Mouse (Mus musculus): Measurements from ENCODE around the gene Bclaf1. TPM values are rescaled to one million over a fixed set of nuclear protein-coding genes. Genes with fewer than 3 reads are reported as not detected.

The Bclaf1 gene
- polyA plus RNA-seq, 1 experiment, result 12.5 TPM

GRCm38 (mm10) chr10:20372046-20372445, 59.8 kb downstream of the Bclaf1 start:
- TF ChIP-seq MYOD1 (IDR thresholded peaks at IDR 0.05; ENCODE audit: control insufficient read depth in 1 of 3, insufficient read length in 2 of 3, low read depth in 2 of 3) (no peak), MYOG (IDR thresholded peaks at IDR 0.05; ENCODE audit: control insufficient read depth in 1 of 3, insufficient read depth in 1 of 3, insufficient read length in 2 of 3, low read depth in 2 of 3) (no peak), SRF (IDR thresholded peaks at IDR 0.05; ENCODE audit: control insufficient read depth, insufficient read length, low read depth) (no peak), POLR2AphosphoS2 (IDR thresholded peaks at IDR 0.05; ENCODE audit: insufficient read length, low read depth) (no peak), REST (IDR thresholded peaks at IDR 0.05; ENCODE audit: insufficient read depth, insufficient read length) (no peak), TCF3 (IDR thresholded peaks at IDR 0.05; ENCODE audit: insufficient read length, low read depth) (no peak), CEBPB (IDR thresholded peaks at IDR 0.05; ENCODE audit: insufficient read depth, poor library complexity, severe bottlenecking) (no peak), MAX (IDR thresholded peaks at IDR 0.05; ENCODE audit: low read depth) (no peak), POLR2A (IDR thresholded peaks at IDR 0.05; ENCODE audit: insufficient read length, low read depth) (no peak), E2F4 (IDR thresholded peaks at IDR 0.05; ENCODE audit: insufficient read depth) (no peak), USF1 (IDR thresholded peaks at IDR 0.05; ENCODE audit: low read depth) (no peak), TCF12 (IDR thresholded peaks at IDR 0.05; ENCODE audit: insufficient read depth, poor library complexity, severe bottlenecking) (no peak)
- Histone ChIP-seq H3K4me2 (ENCODE audit: low read depth) (no peak overlapping the region), H3K4me3 (no peak overlapping the region), H3K36me3 (ENCODE audit: control insufficient read depth, insufficient read depth) (no peaks in the 10 kb centered on the region), H3K79me2 (ENCODE audit: control insufficient read depth, insufficient read depth) (no peaks in the 10 kb centered on the region), H3ac (ENCODE audit: control insufficient read depth, insufficient read length) (no peak overlapping the region), H3K27me3 (ENCODE audit: control insufficient read depth, insufficient read depth, insufficient read length) (no peaks in the 10 kb centered on the region)

- Histone ChIP-seq H3K79me2 (ENCODE audit: control insufficient read depth, insufficient read depth) (no peaks in the 10 kb centered on the region), H3K4me3 (no peak overlapping the region), H3ac (ENCODE audit: control insufficient read depth, insufficient read length) (no peak overlapping the region), H3K4me2 (ENCODE audit: low read depth) (no peak overlapping the region), H3K27me3 (ENCODE audit: control insufficient read depth, insufficient read depth, insufficient read length) (no peaks in the 10 kb centered on the region), H3K36me3 (ENCODE audit: control insufficient read depth, insufficient read depth) (no peaks in the 10 kb centered on the region)
- TF ChIP-seq POLR2AphosphoS2 (IDR thresholded peaks at IDR 0.05; ENCODE audit: insufficient read length, low read depth) (no peak), CEBPB (IDR thresholded peaks at IDR 0.05; ENCODE audit: insufficient read depth, poor library complexity, severe bottlenecking) (no peak), MYOD1 (IDR thresholded peaks at IDR 0.05; ENCODE audit: control insufficient read depth in 1 of 3, insufficient read length in 2 of 3, low read depth in 2 of 3) (no peak), SRF (IDR thresholded peaks at IDR 0.05; ENCODE audit: control insufficient read depth, insufficient read length, low read depth) (no peak), MAX (IDR thresholded peaks at IDR 0.05; ENCODE audit: low read depth) (no peak), E2F4 (IDR thresholded peaks at IDR 0.05; ENCODE audit: insufficient read depth) (no peak), MYOG (IDR thresholded peaks at IDR 0.05; ENCODE audit: control insufficient read depth in 1 of 3, insufficient read depth in 1 of 3, insufficient read length in 2 of 3, low read depth in 2 of 3) (no peak), POLR2A (IDR thresholded peaks at IDR 0.05; ENCODE audit: insufficient read length, low read depth) (no peak), TCF3 (IDR thresholded peaks at IDR 0.05; ENCODE audit: insufficient read length, low read depth) (no peak), TCF12 (IDR thresholded peaks at IDR 0.05; ENCODE audit: insufficient read depth, poor library complexity, severe bottlenecking) (no peak)
Measured at GRCm38 (mm10) chr10:20377621-20378020, 65.4 kb downstream of the Bclaf1 start.

- H3K4me3 ChIP-seq, result no peak overlapping the region
- no peaks in the 10 kb centered on the region for H3K79me2 ChIP-seq (ENCODE audit: control insufficient read depth, insufficient read depth)
- no peaks in the 10 kb centered on the region for H3K36me3 ChIP-seq (ENCODE audit: control insufficient read depth, insufficient read depth)
- TF ChIP-seq SRF (IDR thresholded peaks at IDR 0.05; ENCODE audit: control insufficient read depth, insufficient read length, low read depth), result no peak
- TF ChIP-seq USF1 (IDR thresholded peaks at IDR 0.05; ENCODE audit: low read depth), result no peak
- TF ChIP-seq TCF3 (IDR thresholded peaks at IDR 0.05; ENCODE audit: insufficient read length, low read depth), result no peak
- TF ChIP-seq REST (IDR thresholded peaks at IDR 0.05; ENCODE audit: insufficient read depth, insufficient read length), result no peak
- TF ChIP-seq E2F4 (IDR thresholded peaks at IDR 0.05; ENCODE audit: insufficient read depth), result no peak
- no peak for TF ChIP-seq MYOG (IDR thresholded peaks at IDR 0.05; ENCODE audit: control insufficient read depth in 1 of 3, insufficient read depth in 1 of 3, insufficient read length in 2 of 3, low read depth in 2 of 3)
- TF ChIP-seq TCF12 (IDR thresholded peaks at IDR 0.05; ENCODE audit: insufficient read depth, poor library complexity, severe bottlenecking), result no peak
- TF ChIP-seq CEBPB (IDR thresholded peaks at IDR 0.05; ENCODE audit: insufficient read depth, poor library complexity, severe bottlenecking), result no peak
- no peak for TF ChIP-seq MAX (IDR thresholded peaks at IDR 0.05; ENCODE audit: low read depth)
- TF ChIP-seq POLR2A (IDR thresholded peaks at IDR 0.05; ENCODE audit: insufficient read length, low read depth), result no peak
- TF ChIP-seq POLR2AphosphoS2 (IDR thresholded peaks at IDR 0.05; ENCODE audit: insufficient read length, low read depth), result no peak
- TF ChIP-seq MYOD1 (IDR thresholded peaks at IDR 0.05; ENCODE audit: control insufficient read depth in 1 of 3, insufficient read length in 2 of 3, low read depth in 2 of 3), result no peak
- H3K27me3 ChIP-seq (ENCODE audit: control insufficient read depth, insufficient read depth, insufficient read length), result no peaks in the 10 kb centered on the region
- H3K4me2 ChIP-seq (ENCODE audit: low read depth), result no peak overlapping the region
- H3ac ChIP-seq (ENCODE audit: control insufficient read depth, insufficient read length), result no peak overlapping the region
Measured at GRCm38 (mm10) chr10:20379071-20379735, 66.9 kb downstream of the Bclaf1 start.

- H3K4me2 ChIP-seq (ENCODE audit: low read depth), result no peak overlapping the region
- no peaks in the 10 kb centered on the region for H3K27me3 ChIP-seq (ENCODE audit: control insufficient read depth, insufficient read depth, insufficient read length)
- TF ChIP-seq USF1 (IDR thresholded peaks at IDR 0.05; ENCODE audit: low read depth) (no peak), E2F4 (IDR thresholded peaks at IDR 0.05; ENCODE audit: insufficient read depth) (no peak), REST (IDR thresholded peaks at IDR 0.05; ENCODE audit: insufficient read depth, insufficient read length) (no peak), TCF3 (IDR thresholded peaks at IDR 0.05; ENCODE audit: insufficient read length, low read depth) (no peak), SRF (IDR thresholded peaks at IDR 0.05; ENCODE audit: control insufficient read depth, insufficient read length, low read depth) (no peak), MYOD1 (IDR thresholded peaks at IDR 0.05; ENCODE audit: control insufficient read depth in 1 of 3, insufficient read length in 2 of 3, low read depth in 2 of 3) (no peak), TCF12 (IDR thresholded peaks at IDR 0.05; ENCODE audit: insufficient read depth, poor library complexity, severe bottlenecking) (no peak), CEBPB (IDR thresholded peaks at IDR 0.05; ENCODE audit: insufficient read depth, poor library complexity, severe bottlenecking) (no peak), MAX (IDR thresholded peaks at IDR 0.05; ENCODE audit: low read depth) (no peak), POLR2AphosphoS2 (IDR thresholded peaks at IDR 0.05; ENCODE audit: insufficient read length, low read depth) (no peak), POLR2A (IDR thresholded peaks at IDR 0.05; ENCODE audit: insufficient read length, low read depth) (no peak), MYOG (IDR thresholded peaks at IDR 0.05; ENCODE audit: control insufficient read depth in 1 of 3, insufficient read depth in 1 of 3, insufficient read length in 2 of 3, low read depth in 2 of 3) (no peak)
- H3K36me3 ChIP-seq (ENCODE audit: control insufficient read depth, insufficient read depth), result no peaks in the 10 kb centered on the region
- H3K4me3 ChIP-seq, result no peak overlapping the region
- H3ac ChIP-seq (ENCODE audit: control insufficient read depth, insufficient read length), result no peak overlapping the region
- H3K79me2 ChIP-seq (ENCODE audit: control insufficient read depth, insufficient read depth), result no peaks in the 10 kb centered on the region
Measured at GRCm38 (mm10) chr10:20380798-20381197, 68.5 kb downstream of the Bclaf1 start.

Data from myocyte (in vitro differentiated cells).